Mouse (Mus musculus) testis, adult 2 months (tissue): Measurements from ENCODE around the gene Frmd6.

Experiments
- CTCF ChIP-seq: fragments of 200-500 bp; IDR thresholded peaks from 2 replicates; pipeline ENCODE4 v1.5.1; 2012; ENCODE audit warnings: low read depth, mild to moderate bottlenecking, inconsistent platforms, low read length, moderate library complexity; ENCODE audit not compliant: control insufficient read depth, insufficient read depth, insufficient replicate concordance
- POLR2A ChIP-seq: fragments of 200-500 bp; IDR thresholded peaks from 2 replicates; pipeline ENCODE4 v1.6.1; 2012; ENCODE audit warnings: low read depth, mild to moderate bottlenecking, inconsistent platforms, low read length, moderate library complexity; ENCODE audit not compliant: control insufficient read depth

GRCm38 (mm10) chr12:70880396-70880975 is 55.2 kb downstream of the Frmd6 start:
- TF ChIP-seq CTCF (no peak), POLR2A (no peak)
